ENCODE assay signal across 26 mouse cellular contexts in genomic region chrX:7688321-7688720, GRCm38 (mm10). TPM values are rescaled to one million over a fixed set of nuclear protein-coding genes. Genes with fewer than 3 reads are reported as not detected.
"Had no signal": no experiment of that assay in that cellular context is flagged by ENCODE, and none has a peak within 500 bp of the region (broad histone marks: within the 10 kb centered on the region; RNA-seq: fewer than 3 reads in every experiment).

No protein-coding gene starts in this region.

- H3K27ac ChIP-seq: lung, embryonic 15.5 days; macrophage; midbrain, embryonic 13.5 days; midbrain, embryonic 15.5 days; neural tube, embryonic 13.5 days; neural tube, embryonic 15.5 days; stomach, embryonic 15.5 days; stomach, postnatal 0 days had no signal

- H3K27me3 ChIP-seq: lung, embryonic 15.5 days; midbrain, embryonic 13.5 days; midbrain, embryonic 15.5 days; neural tube, embryonic 13.5 days; neural tube, embryonic 15.5 days; stomach, embryonic 15.5 days had no signal

- H3K4me3 ChIP-seq: lung, embryonic 15.5 days; megakaryocyte, embryonic 14.5 days; midbrain, embryonic 13.5 days; midbrain, embryonic 15.5 days; neural tube, embryonic 13.5 days; neural tube, embryonic 15.5 days; stomach, embryonic 15.5 days had no signal

- DNase-seq: lung, adult 2 months; lung, postnatal 14 days; lung, postnatal 36 days; retina, postnatal 1 day; right cerebral cortex, adult 18-20 months; right cerebral cortex, postnatal 25 days; right cerebral cortex, postnatal 4 days; spleen, adult 18-20 months; thymus, adult 2 months; thymus, postnatal 25 days; thymus, postnatal 4 days had no signal

- H3K4me1 ChIP-seq: lung, embryonic 15.5 days; megakaryocyte, embryonic 14.5 days; midbrain, embryonic 13.5 days; midbrain, embryonic 15.5 days; neural tube, embryonic 13.5 days; neural tube, embryonic 15.5 days; stomach, embryonic 15.5 days had no signal

- ATAC-seq: lung, postnatal 0 days; midbrain, embryonic 13.5 days; midbrain, embryonic 15.5 days had no signal

RNA-seq across cellular contexts. Expression of gene Magix, which starts 7.3 kb away (rescaled TPM):
- total RNA-seq: megakaryocyte progenitor cell, adult 5-6 weeks; midbrain, postnatal 0 days; monocyte, adult 5-6 weeks had no signal
- polyA plus RNA-seq: midbrain, embryonic 11.5 days; neural tube, embryonic 11.5 days; neural tube, embryonic 15.5 days had no signal
